Mouse (Mus musculus): ENCODE data around the gene Tyw1. TPM values are rescaled to one million over a fixed set of nuclear protein-coding genes. Genes with fewer than 3 reads are reported as not detected.

Gene Tyw1
- polyA plus RNA-seq, 1 experiment from 2014 or later, result 25.1 TPM

DNA sequence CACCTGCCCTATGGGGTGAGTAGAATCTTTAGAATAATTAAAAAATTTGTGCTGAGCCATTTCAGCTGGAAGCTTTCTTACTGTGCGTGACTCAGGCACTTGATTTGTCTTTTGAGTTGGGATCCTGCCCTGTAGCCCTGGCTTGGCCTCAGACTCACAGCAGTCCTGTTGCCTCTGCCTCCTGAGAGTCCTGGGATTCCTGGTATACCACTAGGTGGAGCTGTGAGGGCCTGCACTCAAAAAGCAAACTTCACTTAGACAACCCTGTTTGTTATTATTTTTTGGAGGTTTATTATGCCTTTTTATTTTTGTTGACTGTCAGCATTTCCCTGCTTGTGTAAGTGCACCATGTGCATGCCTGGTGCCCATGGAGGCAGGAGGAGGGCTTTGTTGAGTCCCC, 11.9 kb downstream of the Tyw1 start:
- H3K4me3 ChIP-seq, result no peak overlapping the region
- H3K36me3 ChIP-seq, result peaks cover 69% of the 10 kb centered on the region
- no peak overlapping the region for H3K9ac ChIP-seq
- 87% methylated on average over 1 of the region's 1 CpGs for WGBS
- H3K4me2 ChIP-seq, result no peak overlapping the region
- no peaks in the 10 kb centered on the region for H3K27me3 ChIP-seq
- no peak for ATAC-seq (ENCODE audit: insufficient number of reproducible peaks, low FRiP score, low TSS enrichment, low read depth)
- H3K9me3 ChIP-seq, result no peaks in the 10 kb centered on the region
- no peak overlapping the region for H3K27ac ChIP-seq
- no peaks in the 10 kb centered on the region for H3K4me1 ChIP-seq

DNA sequence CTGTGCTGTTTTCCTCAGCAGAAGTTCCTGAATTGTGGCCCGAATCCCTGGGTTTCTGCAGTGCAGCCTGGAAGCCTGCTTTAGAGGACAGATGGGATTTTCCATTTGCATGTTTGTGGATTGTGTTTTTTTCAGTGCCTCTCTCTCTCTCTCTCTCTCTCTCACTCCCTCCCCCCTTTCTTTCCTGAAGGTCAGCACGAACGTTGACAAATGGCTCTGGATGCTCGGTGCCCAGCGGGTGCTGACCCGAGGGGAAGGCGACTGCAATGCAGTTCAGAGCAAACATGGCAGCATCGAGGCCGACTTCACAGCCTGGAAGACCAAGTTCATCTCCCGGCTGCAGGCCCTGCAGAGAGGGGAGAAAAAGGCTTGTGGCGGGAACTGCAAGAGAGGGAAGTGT, 13.6 kb downstream of the Tyw1 start:
- Histone ChIP-seq H3K9ac (no peak overlapping the region), H3K27ac (no peak overlapping the region), H3K36me3 (peaks cover 74% of the 10 kb centered on the region), H3K4me2 (no peak overlapping the region), H3K9me3 (no peaks in the 10 kb centered on the region), H3K4me3 (no peak overlapping the region), H3K27me3 (no peaks in the 10 kb centered on the region), H3K4me1 (no peaks in the 10 kb centered on the region)
- 80% methylated on average over 11 of the region's 11 CpGs for WGBS
- no peak for ATAC-seq (ENCODE audit: insufficient number of reproducible peaks, low FRiP score, low TSS enrichment, low read depth)

DNA sequence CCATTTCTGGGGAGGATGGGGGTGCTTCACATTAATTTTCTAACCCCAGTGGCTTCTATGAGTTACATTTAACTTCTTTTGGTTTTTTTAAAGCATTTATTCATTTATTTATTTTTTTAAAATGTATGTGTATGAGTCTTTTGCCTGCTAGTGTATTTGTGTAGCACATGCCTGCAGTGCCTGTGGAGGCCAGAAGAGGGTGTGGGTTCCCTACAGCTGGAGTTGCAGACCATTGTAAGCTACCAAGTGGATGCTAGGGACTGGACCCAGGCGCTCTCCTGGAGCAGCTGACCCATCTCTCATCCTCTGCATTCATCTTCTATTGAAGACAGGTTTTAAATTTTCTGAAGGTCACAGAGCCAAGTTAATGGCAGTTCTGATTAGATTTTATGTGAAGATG, 16.9 kb downstream of the Tyw1 start:
- Histone ChIP-seq H3K9ac (no peak overlapping the region), H3K4me1 (no peaks in the 10 kb centered on the region), H3K4me2 (no peak overlapping the region), H3K36me3 (peaks cover 67% of the 10 kb centered on the region), H3K27ac (no peak overlapping the region), H3K4me3 (no peak overlapping the region), H3K27me3 (no peaks in the 10 kb centered on the region), H3K9me3 (no peaks in the 10 kb centered on the region)
- WGBS, result 93% methylated on average over 1 of the region's 1 CpGs
- no peak for ATAC-seq (ENCODE audit: insufficient number of reproducible peaks, low FRiP score, low TSS enrichment, low read depth)

- H3K9ac ChIP-seq, result no peak overlapping the region
- 90% methylated on average over 6 of the region's 6 CpGs for WGBS
- H3K36me3 ChIP-seq, result peaks cover 67% of the 10 kb centered on the region
- no peaks in the 10 kb centered on the region for H3K4me1 ChIP-seq
- no peaks in the 10 kb centered on the region for H3K9me3 ChIP-seq
- no peaks in the 10 kb centered on the region for H3K27me3 ChIP-seq
- H3K4me2 ChIP-seq, result no peak overlapping the region
- H3K4me3 ChIP-seq, result no peak overlapping the region
- ATAC-seq (ENCODE audit: insufficient number of reproducible peaks, low FRiP score, low TSS enrichment, low read depth), result no peak
- no peak overlapping the region for H3K27ac ChIP-seq
Observed at GRCm38 (mm10) chr5:130273046-130273445, 17.6 kb downstream of the Tyw1 start.

DNA sequence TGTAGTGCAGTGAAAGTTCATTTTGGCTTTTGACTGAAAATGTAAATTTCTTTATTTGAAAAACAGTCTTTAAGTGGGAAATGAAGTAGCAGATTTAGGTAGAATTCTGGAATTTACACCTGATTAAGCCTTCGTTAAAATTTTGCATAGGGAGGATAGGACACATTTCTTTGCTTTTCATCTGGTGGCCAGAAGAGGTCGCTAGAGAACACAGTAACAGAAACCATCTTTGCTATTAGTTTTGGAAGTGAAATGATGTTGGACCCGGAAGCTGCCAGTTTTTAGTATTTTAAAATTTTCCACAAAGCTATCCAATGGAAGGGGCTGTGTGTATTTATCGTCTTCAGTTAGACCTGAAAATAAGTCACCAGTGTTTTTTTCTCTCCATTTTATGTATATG, 20.1 kb downstream of the Tyw1 start:
- H3K4me2 ChIP-seq, result no peak overlapping the region
- H3K27ac ChIP-seq, result no peak overlapping the region
- no peak for ATAC-seq (ENCODE audit: insufficient number of reproducible peaks, low FRiP score, low TSS enrichment, low read depth)
- peaks cover 71% of the 10 kb centered on the region for H3K36me3 ChIP-seq
- H3K9me3 ChIP-seq, result no peaks in the 10 kb centered on the region
- H3K9ac ChIP-seq, result no peak overlapping the region
- no peak overlapping the region for H3K4me3 ChIP-seq
- WGBS, result 27% methylated on average over 4 of the region's 4 CpGs
- H3K27me3 ChIP-seq, result no peaks in the 10 kb centered on the region
- no peaks in the 10 kb centered on the region for H3K4me1 ChIP-seq

- H3K27me3 ChIP-seq, result no peaks in the 10 kb centered on the region
- ATAC-seq (ENCODE audit: insufficient number of reproducible peaks, low FRiP score, low TSS enrichment, low read depth), result no peak
- H3K27ac ChIP-seq, result no peak overlapping the region
- no peaks in the 10 kb centered on the region for H3K4me1 ChIP-seq
- no peak overlapping the region for H3K9ac ChIP-seq
- H3K36me3 ChIP-seq, result peaks cover 66% of the 10 kb centered on the region
- H3K9me3 ChIP-seq, result no peaks in the 10 kb centered on the region
- no peak overlapping the region for H3K4me2 ChIP-seq
- H3K4me3 ChIP-seq, result no peak overlapping the region
- WGBS, result 86% methylated on average over 7 of the region's 7 CpGs
Observed at GRCm38 (mm10) chr5:130278011-130278472, 22.6 kb downstream of the Tyw1 start.

DNA sequence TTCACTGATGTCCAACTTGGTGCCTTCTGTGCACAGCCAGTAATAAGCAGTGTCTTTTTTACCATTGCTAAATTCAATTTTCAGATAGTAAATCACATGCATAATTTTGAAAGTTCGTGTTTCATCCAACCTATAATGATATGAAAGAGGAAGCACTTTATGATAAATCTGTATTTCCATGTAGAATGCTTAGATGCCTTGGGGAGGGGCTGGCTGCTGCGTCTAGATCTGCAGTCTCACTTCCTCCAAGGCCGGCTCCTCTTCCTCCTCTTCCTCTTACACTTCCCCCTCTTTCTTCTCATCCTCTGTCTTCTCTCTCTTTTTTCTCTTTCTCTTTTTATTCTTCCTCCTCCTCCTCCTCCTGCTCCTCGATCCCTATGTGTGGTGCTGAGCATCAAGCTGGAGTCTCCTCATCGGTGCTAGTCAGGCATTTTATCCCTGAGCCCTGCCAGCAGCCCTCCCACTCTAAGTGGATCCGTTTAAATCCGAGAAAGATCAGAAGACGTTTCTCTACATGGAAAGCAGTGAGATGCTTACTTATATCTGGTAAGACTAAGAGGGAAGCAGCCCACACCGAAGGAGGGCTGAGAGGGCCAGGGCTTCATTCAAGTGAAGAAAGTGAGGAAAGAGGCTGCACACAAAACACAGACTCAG, 27.8 kb downstream of the Tyw1 start:
- 91% methylated on average over 9 of the region's 9 CpGs for WGBS
- H3K4me3 ChIP-seq, result no peak overlapping the region
- no peak overlapping the region for H3K9ac ChIP-seq
- H3K36me3 ChIP-seq, result peaks cover 64% of the 10 kb centered on the region
- no peaks in the 10 kb centered on the region for H3K9me3 ChIP-seq
- ATAC-seq (ENCODE audit: insufficient number of reproducible peaks, low FRiP score, low TSS enrichment, low read depth), result no peak
- no peak overlapping the region for H3K27ac ChIP-seq
- H3K4me2 ChIP-seq, result no peak overlapping the region
- H3K4me1 ChIP-seq, result no peaks in the 10 kb centered on the region
- no peaks in the 10 kb centered on the region for H3K27me3 ChIP-seq

- no peak for ATAC-seq (ENCODE audit: insufficient number of reproducible peaks, low FRiP score, low TSS enrichment, low read depth)
- H3K4me2 ChIP-seq, result no peak overlapping the region
- no peak overlapping the region for H3K9ac ChIP-seq
- H3K9me3 ChIP-seq, result no peaks in the 10 kb centered on the region
- H3K27me3 ChIP-seq, result no peaks in the 10 kb centered on the region
- 78% methylated on average over 7 of the region's 7 CpGs for WGBS
- H3K4me1 ChIP-seq, result no peaks in the 10 kb centered on the region
- no peak overlapping the region for H3K27ac ChIP-seq
- H3K4me3 ChIP-seq, result no peak overlapping the region
- peaks cover 53% of the 10 kb centered on the region for H3K36me3 ChIP-seq
Observed at GRCm38 (mm10) chr5:130288106-130288505, 32.7 kb downstream of the Tyw1 start.

- no peak for ATAC-seq (ENCODE audit: insufficient number of reproducible peaks, low FRiP score, low TSS enrichment, low read depth)
- Histone ChIP-seq H3K4me2 (no peak overlapping the region), H3K9ac (no peak overlapping the region), H3K27ac (no peak overlapping the region), H3K36me3 (peaks cover 45% of the 10 kb centered on the region), H3K9me3 (no peaks in the 10 kb centered on the region), H3K4me1 (no peaks in the 10 kb centered on the region), H3K27me3 (no peaks in the 10 kb centered on the region), H3K4me3 (no peak overlapping the region)
- WGBS, result 98% methylated on average over 6 of the region's 6 CpGs
Observed at GRCm38 (mm10) chr5:130290242-130290641, 34.8 kb downstream of the Tyw1 start.

GRCm38 (mm10) chr5:130290775-130291174, 35.4 kb downstream of the Tyw1 start:
- H3K9ac ChIP-seq, result no peak overlapping the region
- no peak overlapping the region for H3K27ac ChIP-seq
- peaks cover 42% of the 10 kb centered on the region for H3K36me3 ChIP-seq
- H3K4me1 ChIP-seq, result no peaks in the 10 kb centered on the region
- H3K4me2 ChIP-seq, result no peak overlapping the region
- H3K27me3 ChIP-seq, result no peaks in the 10 kb centered on the region
- ATAC-seq (ENCODE audit: insufficient number of reproducible peaks, low FRiP score, low TSS enrichment, low read depth), result no peak
- H3K9me3 ChIP-seq, result no peaks in the 10 kb centered on the region
- 94% methylated on average over 12 of the region's 12 CpGs for WGBS
- no peak overlapping the region for H3K4me3 ChIP-seq

DNA sequence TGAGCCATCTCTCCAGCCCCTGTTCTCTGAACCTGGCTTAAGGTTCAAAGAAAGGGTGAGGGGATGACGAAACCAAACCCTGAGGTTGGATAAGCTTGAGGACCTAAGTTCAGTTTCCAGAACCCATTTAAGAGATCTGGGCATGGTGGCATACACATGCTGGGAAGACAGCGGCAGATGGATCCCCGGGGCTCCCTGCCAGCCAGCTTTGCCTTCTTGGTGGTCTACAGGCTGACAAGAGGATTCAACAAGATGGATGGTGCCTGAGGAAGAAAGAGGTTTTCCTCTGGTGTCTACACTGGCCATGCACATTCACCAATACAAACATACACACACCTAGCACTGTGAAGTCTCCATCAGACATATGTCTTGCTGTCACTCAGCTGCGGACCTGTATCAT, 37.6 kb downstream of the Tyw1 start:
- peaks cover 59% of the 10 kb centered on the region for H3K36me3 ChIP-seq
- no peak overlapping the region for H3K27ac ChIP-seq

DNA sequence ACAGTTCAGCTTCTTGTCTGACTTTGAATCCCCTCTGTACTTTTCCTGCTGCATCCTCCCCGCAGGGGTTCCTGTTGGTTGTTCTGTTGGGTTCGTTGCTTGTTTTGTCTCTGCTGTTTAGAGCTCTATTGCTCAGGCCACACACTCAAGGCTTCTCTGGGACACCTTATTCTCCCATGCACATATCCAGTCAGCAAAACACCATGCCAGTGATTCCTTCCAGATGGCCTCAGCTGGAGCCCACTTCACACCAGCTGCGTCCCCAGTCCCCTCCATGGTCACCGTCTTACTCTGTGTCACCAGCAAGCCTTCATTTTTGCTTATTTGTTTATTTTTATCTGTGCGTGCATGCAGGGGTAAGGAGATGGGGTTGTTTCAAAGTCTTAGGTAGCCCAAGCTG, 38.5 kb downstream of the Tyw1 start:
- Histone ChIP-seq H3K9ac (no peak overlapping the region), H3K36me3 (peaks cover 60% of the 10 kb centered on the region), H3K4me1 (no peaks in the 10 kb centered on the region), H3K27me3 (no peaks in the 10 kb centered on the region), H3K4me2 (no peak overlapping the region), H3K9me3 (no peaks in the 10 kb centered on the region), H3K27ac (no peak overlapping the region), H3K4me3 (no peak overlapping the region)
- 71% methylated on average over 5 of the region's 5 CpGs for WGBS
- ATAC-seq (ENCODE audit: insufficient number of reproducible peaks, low FRiP score, low TSS enrichment, low read depth), result no peak

More for the DNA sequence above, 37.6 kb downstream of the Tyw1 start:
- H3K4me3 ChIP-seq, result no peak overlapping the region
- 92% methylated on average over 4 of the region's 4 CpGs for WGBS
- H3K4me1 ChIP-seq, result no peaks in the 10 kb centered on the region
- H3K27me3 ChIP-seq, result no peaks in the 10 kb centered on the region
- H3K4me2 ChIP-seq, result no peak overlapping the region
- ATAC-seq (ENCODE audit: insufficient number of reproducible peaks, low FRiP score, low TSS enrichment, low read depth), result no peak
- H3K9me3 ChIP-seq, result no peaks in the 10 kb centered on the region
- H3K9ac ChIP-seq, result no peak overlapping the region

GRCm38 (mm10) chr5:130294598-130294997, 39.2 kb downstream of the Tyw1 start:
- WGBS, result 85% methylated on average over 6 of the region's 6 CpGs
- ATAC-seq (ENCODE audit: insufficient number of reproducible peaks, low FRiP score, low TSS enrichment, low read depth), result no peak
- no peaks in the 10 kb centered on the region for H3K9me3 ChIP-seq
- no peaks in the 10 kb centered on the region for H3K27me3 ChIP-seq
- no peak overlapping the region for H3K27ac ChIP-seq
- H3K4me1 ChIP-seq, result no peaks in the 10 kb centered on the region
- H3K9ac ChIP-seq, result no peak overlapping the region
- peaks cover 63% of the 10 kb centered on the region for H3K36me3 ChIP-seq
- no peak overlapping the region for H3K4me3 ChIP-seq
- no peak overlapping the region for H3K4me2 ChIP-seq
